Mouse (Mus musculus) limb, embryonic 14.5 days (tissue): ENCODE data around the gene Fbn1. TPM values are rescaled to one million over a fixed set of nuclear protein-coding genes. Genes with fewer than 3 reads are reported as not detected.

Experiments used
- ATAC-seq: fragments of 200-750 bp; cut with Nextera tagmentation; 2 replicates; pipeline ENCODE4 v1.8.0; 2017; ENCODE audit warnings: low read depth, moderate number of reproducible peaks, moderate TSS enrichment; ENCODE audit not compliant: low FRiP score
- DNase-seq: peaks from one replicate; pipeline ENCODE4 v3.0.0-alpha.2; 2015; ENCODE audit warnings: low spot score
- H3K27ac ChIP-seq: fragments of 300-500 bp; sonication (generic); replicated peaks from 2 replicates; pipeline ENCODE4 v1.5.1; 2014; ENCODE audit warnings: low read depth, mild to moderate bottlenecking, low read length, moderate library complexity, mixed read lengths
- H3K27me3 ChIP-seq: fragments of 300-500 bp; sonication (generic); 2 replicates; pipeline ENCODE4 v1.6.1; 2014; ENCODE audit warnings: low read length, mixed read lengths; ENCODE audit not compliant: control insufficient read depth, insufficient read depth
- H3K36me3 ChIP-seq: fragments of 300-500 bp; sonication (generic); 2 replicates; pipeline ENCODE4 v1.6.1; 2014; ENCODE audit warnings: mild to moderate bottlenecking, low read length, moderate library complexity, mixed read lengths; ENCODE audit not compliant: control insufficient read depth, insufficient read depth
- H3K4me1 ChIP-seq: fragments of 300-500 bp; sonication (generic); 2 replicates; pipeline ENCODE4 v1.6.1; 2014; ENCODE audit warnings: antibody characterized with exemption, low read length, mixed read lengths; ENCODE audit not compliant: control insufficient read depth, insufficient read depth
- H3K4me2 ChIP-seq: fragments of 300-500 bp; sonication (generic); replicated peaks from 2 replicates; pipeline ENCODE4 v1.6.1; 2014; ENCODE audit warnings: low read depth, mild to moderate bottlenecking, low read length, moderate library complexity; ENCODE audit not compliant: severe bottlenecking
- H3K4me3 ChIP-seq: fragments of 300-500 bp; sonication (generic); replicated peaks from 2 replicates; pipeline ENCODE4 v1.5.1; 2014; ENCODE audit warnings: low read length
- H3K9ac ChIP-seq: fragments of 300-500 bp; sonication (generic); 2 replicates; pipeline ENCODE4 v1.6.1; 2014; ENCODE audit warnings: mild to moderate bottlenecking, low read depth, low read length, moderate library complexity; ENCODE audit not compliant: severe bottlenecking
- H3K9me3 ChIP-seq: fragments of 300-500 bp; sonication (generic); 2 replicates; pipeline ENCODE4 v1.6.1; 2016; ENCODE audit warnings: low read length; ENCODE audit not compliant: control insufficient read depth
- POLR2A ChIP-seq: fragments of 200-500 bp; IDR thresholded peaks from 2 replicates; pipeline ENCODE4 v1.8.0; 2012; ENCODE audit warnings: inconsistent platforms, mild to moderate bottlenecking, moderate library complexity, borderline replicate concordance; ENCODE audit not compliant: insufficient read depth, insufficient read length; ENCODE audit errors: extremely low read depth
- WGBS: fragments of 180-500 bp; shearing (Covaris S2); extraction: QIAGEN DNeasy Blood & Tissue Kit; methylation state at CpG from one replicate; pipeline ENCODE4 v1.1.7; 2014; 5-methylcytosine and 5-hydroxymethylcytosine counted together
- polyA plus RNA-seq, 2 experiments: library from polyadenylated mRNA; depleted of rRNA in 1 of 2; stranded (reverse) in 1 of 2; unstranded in 1 of 2; fragments of >200 nt; fragmentation: Nextera tagmentation in 1 of 2; extraction: Ambion mirVana in 1 of 2; gene quantifications; 2 replicates each; pipeline versions ENCODE4 v1.2.1 to v1.2.3; 2012 to 2014

Gene Fbn1
- polyA plus RNA-seq, 2 experiments, result 31.4 to 49.4 TPM

- H3K9ac ChIP-seq, result no peak overlapping the region
- no peak overlapping the region for H3K4me2 ChIP-seq
- no peak for ATAC-seq
- no peak overlapping the region for H3K4me3 ChIP-seq
- peak; percentile 32 for DNase-seq
- no peak for TF ChIP-seq POLR2A
- H3K36me3 ChIP-seq, result no peaks in the 10 kb centered on the region
- H3K4me1 ChIP-seq, result peaks cover 15% of the 10 kb centered on the region
- WGBS, result 82% methylated on average over 5 of the region's 5 CpGs
- no peak overlapping the region for H3K27ac ChIP-seq
- H3K9me3 ChIP-seq, result no peaks in the 10 kb centered on the region
- H3K27me3 ChIP-seq, result no peaks in the 10 kb centered on the region
Measured at GRCm38 (mm10) chr2:125293969-125294491, 213.8 kb downstream of the Fbn1 start.

DNA sequence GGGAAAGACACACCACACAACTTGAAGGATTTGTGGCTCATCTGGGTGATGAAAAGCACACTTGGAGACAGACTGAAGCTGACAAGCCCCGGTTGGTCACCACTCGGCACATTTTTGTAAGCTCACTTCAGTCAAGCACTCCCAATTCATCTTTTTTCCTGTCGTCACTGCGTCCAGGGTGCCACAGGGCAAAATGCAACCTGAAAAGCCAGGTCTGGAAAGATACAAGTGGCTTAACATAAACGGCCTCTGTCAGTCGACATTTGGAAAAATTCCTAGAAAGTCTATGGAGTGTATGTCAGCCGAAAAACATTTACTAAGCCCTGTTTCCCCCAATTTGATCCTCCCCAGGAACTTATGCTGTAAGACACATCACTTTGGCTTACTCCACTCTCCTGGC lies 215.2 kb downstream of the Fbn1 start:
- ATAC-seq (no peak), DNase-seq (peak; percentile 38)
- no peak overlapping the region for H3K4me2 ChIP-seq
- TF ChIP-seq POLR2A, result no peak
- H3K9me3 ChIP-seq, result no peaks in the 10 kb centered on the region
- no peak overlapping the region for H3K9ac ChIP-seq
- H3K27me3 ChIP-seq, result no peaks in the 10 kb centered on the region
- H3K4me3 ChIP-seq, result no peak overlapping the region
- peaks cover 15% of the 10 kb centered on the region for H3K4me1 ChIP-seq
- 70% methylated on average over 7 of the region's 7 CpGs for WGBS
- H3K36me3 ChIP-seq, result no peaks in the 10 kb centered on the region
- H3K27ac ChIP-seq, result no peak overlapping the region

GRCm38 (mm10) chr2:125291101-125291500 lies 216.7 kb downstream of the Fbn1 start:
- Histone ChIP-seq H3K4me2 (no peak overlapping the region), H3K27me3 (no peaks in the 10 kb centered on the region; the same call in 1 of the 2 replicates), H3K9ac (no peak overlapping the region), H3K9me3 (no peaks in the 10 kb centered on the region), H3K4me3 (no peak overlapping the region), H3K36me3 (no peaks in the 10 kb centered on the region), H3K4me1 (peaks cover 15% of the 10 kb centered on the region), H3K27ac (no peak overlapping the region)
- DNase-seq (no peak), ATAC-seq (no peak)
- no peak for TF ChIP-seq POLR2A
- 89% methylated on average over 1 of the region's 1 CpGs for WGBS

- no peak for TF ChIP-seq POLR2A
- peak; percentile 81 for DNase-seq
- Histone ChIP-seq H3K9ac (no peak overlapping the region), H3K36me3 (no peaks in the 10 kb centered on the region), H3K4me2 (no peak overlapping the region), H3K27ac (no peak overlapping the region), H3K4me1 (peaks cover 15% of the 10 kb centered on the region), H3K9me3 (no peaks in the 10 kb centered on the region), H3K4me3 (no peak overlapping the region), H3K27me3 (no peaks in the 10 kb centered on the region; the same call in 1 of the 2 replicates)
- WGBS, result 34% methylated on average over 10 of the region's 10 CpGs
- peak; percentile 82 for ATAC-seq
Measured at GRCm38 (mm10) chr2:125290197-125290965, 217.4 kb downstream of the Fbn1 start.

DNA sequence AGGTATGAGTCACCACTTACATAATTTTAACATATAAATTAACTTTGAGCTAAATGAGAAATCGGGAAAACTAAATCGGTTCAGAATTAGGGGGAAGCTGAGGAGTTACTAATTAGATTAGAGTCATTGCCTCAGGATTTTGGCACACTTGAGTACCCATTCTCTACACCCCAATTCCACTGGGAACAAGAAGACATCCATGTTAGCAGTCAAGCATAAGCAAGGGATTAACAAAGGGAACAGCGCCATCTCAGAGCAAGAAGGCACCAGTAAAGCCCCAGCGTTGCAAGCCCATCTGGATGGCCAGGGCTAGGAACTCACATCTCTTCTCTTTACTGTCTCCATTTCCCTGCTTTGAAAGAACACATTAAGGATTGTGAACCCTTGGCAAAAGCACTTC lies 222.0 kb downstream of the Fbn1 start:
- Histone ChIP-seq H3K4me3 (no peak overlapping the region), H3K9ac (no peak overlapping the region), H3K4me2 (no peak overlapping the region), H3K9me3 (no peaks in the 10 kb centered on the region), H3K27ac (no peak overlapping the region), H3K27me3 (no peaks in the 10 kb centered on the region; the same call in 1 of the 2 replicates), H3K4me1 (peaks cover 13% of the 10 kb centered on the region; the same call in 1 of the 2 replicates), H3K36me3 (no peaks in the 10 kb centered on the region)
- ATAC-seq, result no peak
- no peak for DNase-seq
- 80% methylated on average over 4 of the region's 4 CpGs for WGBS
- no peak for TF ChIP-seq POLR2A
